Mouse (Mus musculus) retina, postnatal 7 days (tissue): ENCODE measurements around the gene Cebpg.

Experiments
- DNase-seq: peaks from one replicate; pipeline ENCODE4 v3.0.0-alpha.2; 2012; ENCODE audit warnings: low read depth, low spot score

Gene Cebpg

GRCm38 (mm10) chr7:35054286-35054685, 2.1 kb downstream of the Cebpg start:
- no peak for DNase-seq

GRCm38 (mm10) chr7:35053161-35053560, 3.2 kb downstream of the Cebpg start:
- DNase-seq: no peak

DNA sequence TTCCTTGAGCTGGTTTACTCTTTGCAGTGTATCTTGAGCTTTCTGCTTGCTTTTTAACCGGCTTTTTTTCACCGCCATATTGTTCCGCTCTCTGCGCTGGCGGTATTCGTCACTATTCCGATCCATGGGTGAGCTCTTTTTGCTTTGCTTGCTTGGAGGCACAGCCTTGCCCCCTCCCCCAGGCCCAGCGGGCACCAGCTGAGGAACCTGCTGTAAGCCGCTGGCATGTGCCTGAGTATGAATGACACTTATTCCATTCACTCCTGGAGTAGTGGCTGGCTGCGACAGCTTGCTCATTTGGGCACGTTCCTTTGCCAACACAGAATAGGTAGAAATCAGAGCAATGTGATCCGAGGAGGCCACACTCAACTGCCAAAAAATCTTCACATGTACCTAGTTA, 5.8 kb downstream of the Cebpg start:
- DNase-seq: no peak

DNA sequence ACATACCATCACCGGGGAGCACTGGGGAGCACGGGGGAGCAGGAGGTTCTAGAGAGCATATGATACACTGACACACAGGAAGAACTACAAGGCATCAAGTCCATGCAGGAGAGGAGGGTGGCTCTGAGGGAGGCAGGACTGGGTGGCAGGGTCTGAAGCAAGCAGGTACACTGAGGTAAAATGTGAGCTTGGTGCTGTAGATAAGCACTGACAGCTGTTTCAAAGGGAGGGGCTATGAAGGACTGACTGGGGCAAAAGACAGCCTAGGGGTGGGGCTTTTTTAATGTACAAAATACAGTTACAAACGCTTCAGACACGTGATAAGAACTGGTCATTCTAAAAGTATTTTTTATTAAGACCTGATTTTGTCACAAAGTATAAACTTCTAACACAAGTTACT, 10.3 kb downstream of the Cebpg start:
- no peak for DNase-seq

DNA sequence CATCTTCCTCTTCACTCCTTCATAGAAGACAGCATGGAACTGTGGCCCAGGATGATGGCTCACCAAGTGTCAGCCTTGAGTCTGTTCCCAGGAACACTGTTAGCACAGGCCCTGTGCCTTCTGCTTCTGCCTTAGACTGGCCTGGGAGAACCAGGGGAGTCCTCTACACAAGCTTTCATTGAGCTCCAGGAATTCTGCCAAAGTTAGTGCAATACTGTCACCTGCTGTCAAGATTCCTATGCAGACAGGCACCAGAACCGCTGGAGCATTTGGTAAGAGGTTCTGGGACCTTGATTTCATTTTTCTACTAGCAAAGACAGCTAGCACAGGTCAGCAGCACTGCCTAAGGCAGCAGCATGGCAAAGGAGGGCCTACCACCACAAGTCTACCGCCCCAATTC, 11.7 kb downstream of the Cebpg start:
- DNase-seq: no peak

DNA sequence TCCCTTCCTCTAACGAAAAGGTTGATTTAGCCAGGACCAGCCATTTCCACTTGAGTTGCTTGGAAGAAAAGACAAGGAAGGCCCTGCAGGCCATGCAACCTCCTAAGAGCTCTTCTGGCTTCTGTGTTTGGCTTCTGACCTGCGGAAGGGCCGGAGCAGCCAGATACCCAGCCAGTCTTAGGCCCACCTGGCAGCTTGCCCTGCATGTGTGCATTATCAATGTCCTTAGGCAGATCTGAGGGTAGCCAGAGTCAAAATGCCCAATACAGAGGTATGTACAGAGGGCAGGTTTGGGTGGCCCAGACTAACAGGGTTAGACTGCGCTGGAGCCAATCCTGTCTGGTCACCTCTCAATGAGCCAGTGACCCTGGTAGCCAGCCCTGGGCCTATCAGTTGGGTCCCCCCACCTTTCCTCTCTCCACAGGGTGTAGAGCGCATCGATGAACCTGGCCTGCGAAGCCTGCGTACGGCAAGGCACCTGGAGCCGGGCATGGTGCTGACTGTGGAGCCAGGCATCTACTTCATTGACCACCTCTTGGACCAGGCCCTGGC, 13.0 kb downstream of the Cebpg start:
- no peak for DNase-seq

- DNase-seq: no peak
Measured at GRCm38 (mm10) chr7:35042759-35043217, 13.6 kb downstream of the Cebpg start.

GRCm38 (mm10) chr7:35042209-35042554, 14.2 kb downstream of the Cebpg start:
- DNase-seq: no peak

DNA sequence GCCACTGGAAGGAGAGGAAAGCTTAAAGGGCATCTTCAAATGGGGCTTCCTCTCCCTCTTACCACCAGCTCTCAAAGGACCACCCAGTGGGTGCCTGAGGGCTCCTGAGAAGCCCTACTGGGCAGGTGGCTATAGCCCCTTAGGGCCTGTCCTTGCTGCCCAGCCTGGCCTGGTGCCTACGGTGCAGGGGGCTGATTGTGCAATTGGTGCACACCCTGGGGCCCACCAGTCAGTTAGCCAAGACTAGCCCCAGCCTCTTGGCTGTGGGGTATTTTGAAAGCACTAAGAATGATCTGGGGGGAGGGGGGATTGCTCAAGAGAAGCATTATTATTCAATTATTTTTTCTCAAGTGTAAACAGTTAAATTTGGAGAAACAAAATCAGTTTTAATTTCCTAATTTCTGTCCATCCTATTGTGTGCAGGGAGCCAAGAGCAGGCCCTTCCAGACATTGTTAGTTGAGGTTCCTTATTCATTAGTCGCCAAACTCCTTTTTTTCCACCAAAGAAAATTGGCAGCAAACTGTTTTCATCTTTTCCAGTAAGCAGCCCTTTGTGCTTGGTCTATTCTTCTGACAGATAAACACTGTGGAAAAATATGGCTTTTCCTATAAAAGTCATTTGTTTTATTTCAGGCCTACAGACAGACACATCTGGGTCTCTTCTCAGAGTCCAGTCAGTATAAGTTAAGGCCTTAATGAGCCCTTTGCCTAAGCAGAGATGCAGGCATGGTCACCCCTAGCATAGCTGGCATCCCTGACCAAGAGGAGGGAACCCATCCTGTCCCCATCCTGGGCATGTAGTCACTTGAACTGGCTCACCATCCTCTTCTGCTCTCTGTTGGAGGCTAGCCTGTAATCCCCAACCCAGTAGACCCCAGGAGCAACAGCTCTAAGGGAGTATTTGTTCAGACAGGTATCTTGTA, 14.8 kb downstream of the Cebpg start:
- DNase-seq: no peak

- DNase-seq: no peak
Measured at GRCm38 (mm10) chr7:35040176-35040972, 16.0 kb downstream of the Cebpg start.

DNA sequence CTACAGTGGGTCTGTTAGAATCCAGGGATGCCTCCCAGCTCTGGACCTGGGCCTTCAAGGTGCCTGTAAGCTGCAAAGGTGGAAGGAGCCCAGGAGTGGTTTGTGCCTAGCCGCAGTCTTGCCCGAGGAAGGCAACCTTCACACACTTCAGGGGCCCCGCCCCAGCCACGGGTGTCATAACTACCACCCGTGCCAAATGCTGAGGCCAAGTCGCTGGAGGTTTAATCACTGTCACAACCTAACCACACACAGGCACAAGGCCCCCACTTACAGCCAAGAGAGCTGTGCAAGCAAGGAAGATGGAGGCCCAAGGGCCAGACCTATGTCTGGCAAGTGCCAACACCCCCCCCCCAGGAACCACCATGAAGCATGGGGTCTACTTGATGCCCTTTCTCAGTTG, 19.0 kb downstream of the Cebpg start:
- DNase-seq: no peak

GRCm38 (mm10) chr7:35036266-35036731, 20.1 kb downstream of the Cebpg start:
- DNase-seq: no peak

- no peak for DNase-seq
Measured at GRCm38 (mm10) chr7:35035565-35035964, 20.8 kb downstream of the Cebpg start.

GRCm38 (mm10) chr7:35035141-35035553, 21.2 kb downstream of the Cebpg start:
- DNase-seq: no peak

GRCm38 (mm10) chr7:35030567-35030966, 25.8 kb downstream of the Cebpg start:
- no peak for DNase-seq

DNA sequence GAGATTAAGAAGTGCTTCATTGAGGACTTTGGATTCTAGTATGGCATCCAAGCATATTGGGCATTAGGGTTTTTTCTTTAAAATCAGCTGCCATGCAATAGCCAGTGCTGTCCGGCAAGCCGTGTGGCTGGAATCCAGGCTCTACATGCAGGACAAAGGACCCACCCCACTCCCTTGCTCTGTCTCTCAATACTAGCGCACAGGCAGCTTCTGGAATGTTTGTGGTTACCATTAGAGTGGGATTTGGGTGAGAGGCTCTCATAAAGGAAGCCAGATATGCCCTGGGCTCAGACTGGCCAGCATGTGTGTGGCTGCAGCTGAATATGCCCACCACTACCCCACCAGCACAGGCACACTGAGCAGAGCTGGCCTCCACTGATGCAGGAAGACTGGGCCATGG, 26.7 kb downstream of the Cebpg start:
- DNase-seq: no peak

DNA sequence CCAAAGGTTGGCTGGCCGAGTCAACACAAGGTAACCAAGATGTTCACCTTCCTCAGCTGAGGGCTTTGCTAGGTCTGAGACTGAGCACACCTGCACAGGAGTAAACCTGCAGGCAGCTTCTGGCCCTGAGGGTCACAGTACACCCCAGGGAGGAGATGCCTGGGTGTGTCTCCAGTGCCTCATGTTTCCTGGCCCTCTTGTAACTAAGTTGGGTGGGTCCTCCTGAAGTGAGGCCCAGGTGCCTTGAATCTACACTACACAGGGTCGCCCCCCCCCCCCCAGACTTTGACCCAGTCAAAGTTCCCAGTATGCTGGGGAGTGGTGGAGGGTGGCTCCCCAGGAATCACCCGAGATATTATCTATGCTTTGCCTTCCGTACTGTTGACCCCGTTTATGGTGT, 27.1 kb downstream of the Cebpg start:
- no peak for DNase-seq

DNA sequence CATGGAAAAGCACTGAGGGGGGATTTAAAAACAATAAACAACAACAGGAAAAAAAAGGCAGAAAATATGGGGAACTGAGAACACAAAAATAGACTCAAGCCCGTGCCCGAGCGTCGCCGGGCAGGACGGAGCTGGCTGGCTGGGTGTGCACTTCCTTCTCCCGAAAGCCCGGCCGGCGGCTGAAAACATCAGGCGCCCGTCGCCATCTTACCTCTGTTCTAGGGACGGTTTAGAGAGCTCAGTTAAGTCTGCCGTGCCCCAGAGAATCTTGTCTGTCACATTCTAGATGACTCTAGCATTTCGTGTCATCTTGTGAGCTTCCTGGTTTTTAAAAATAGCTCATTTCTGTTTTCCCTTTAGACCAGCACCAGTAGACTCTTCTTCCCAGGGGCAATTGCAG, 27.8 kb downstream of the Cebpg start:
- DNase-seq: no peak

- DNase-seq: no peak
Measured at GRCm38 (mm10) chr7:35027801-35028420, 28.5 kb downstream of the Cebpg start.

DNA sequence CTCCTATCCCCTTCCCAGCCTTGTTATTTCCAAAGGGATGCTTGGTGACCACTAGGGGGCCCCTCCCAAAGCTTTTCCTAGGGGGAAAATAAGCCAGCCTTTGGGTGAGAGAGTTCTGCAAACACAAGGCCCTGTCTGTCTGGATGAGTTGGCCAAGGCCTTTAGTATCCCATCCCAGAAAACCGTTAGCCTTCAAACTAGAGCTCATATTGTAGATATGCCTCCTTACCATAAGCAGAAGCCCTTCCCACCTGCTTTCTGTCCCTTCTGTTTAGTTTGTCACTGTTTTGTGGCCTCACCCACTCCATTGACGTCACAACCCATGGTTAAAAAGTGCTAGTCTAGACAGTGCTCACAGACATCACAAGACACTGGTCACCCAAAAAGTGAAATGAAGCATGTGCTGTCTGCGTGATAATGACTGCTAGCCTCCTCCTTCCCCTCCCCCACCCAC, 29.5 kb downstream of the Cebpg start:
- peak; percentile 13 for DNase-seq

DNA sequence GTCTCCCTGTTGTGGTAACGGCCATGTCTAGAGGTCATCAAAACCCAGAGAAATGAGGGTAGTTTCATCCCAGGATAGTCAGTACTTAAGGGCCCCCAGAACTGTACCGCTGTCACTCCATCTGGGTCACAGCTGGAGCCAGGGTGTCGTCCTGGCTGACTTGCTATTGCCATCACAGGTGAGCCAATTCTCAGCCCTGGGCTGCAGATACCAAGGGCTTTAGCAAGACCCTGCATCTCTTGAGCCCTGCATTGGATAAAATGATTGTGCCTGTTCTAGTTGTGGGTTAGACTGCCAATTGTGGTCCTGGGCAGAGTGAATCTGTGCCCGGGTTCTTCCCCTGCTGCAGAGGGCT, 30.1 kb downstream of the Cebpg start:
- DNase-seq: no peak
